Mouse (Mus musculus): ENCODE measurements at regions not wholly inside any gene's neighbourhood (a gene's known extent, or its start where the extent isn't known, plus 50 kb on each side); places are given as distances from the start of the nearest gene placed in this dataset.

DNA sequence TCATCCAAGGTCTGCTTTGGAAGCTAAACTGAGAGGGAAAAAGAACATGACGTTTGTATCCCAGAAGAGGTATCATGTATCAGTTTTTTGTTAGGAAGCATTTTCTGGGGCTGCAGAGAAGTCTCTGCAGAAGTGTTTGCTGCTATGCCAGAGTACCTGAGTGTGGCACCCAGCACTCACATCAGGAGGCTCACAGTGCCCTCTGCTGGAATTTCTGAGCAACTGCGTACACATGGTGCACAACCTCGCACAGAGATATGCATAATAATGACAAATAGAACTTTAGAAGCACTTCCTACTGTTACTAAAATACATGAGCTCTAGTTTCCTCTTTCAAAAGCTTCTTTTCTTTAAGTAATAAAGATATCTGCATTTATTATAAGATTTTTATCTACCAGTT is 343.7 kb upstream of the Id4 start:
- no peaks in the 10 kb centered on the region for H3K79me3 ChIP-seq (ENCODE audit: low read depth)
- H3K79me2 ChIP-seq (ENCODE audit: control insufficient read depth, insufficient read depth), result no peaks in the 10 kb centered on the region
- no peak overlapping the region for H3ac ChIP-seq (ENCODE audit: control insufficient read depth, insufficient read length, low read depth)
- TF ChIP-seq CEBPB (IDR thresholded peaks at IDR 0.05; ENCODE audit: low read depth), result no peak
- no peak for TF ChIP-seq MAX (IDR thresholded peaks at IDR 0.05)
- TF ChIP-seq FOSL1 (IDR thresholded peaks at IDR 0.05; ENCODE audit: insufficient read depth, low read length, poor library complexity, severe bottlenecking), result no peak
- no peak for TF ChIP-seq USF1 (IDR thresholded peaks at IDR 0.05; ENCODE audit: low read depth)
- TF ChIP-seq MYOD1 (IDR thresholded peaks at IDR 0.05; ENCODE audit: control insufficient read depth, insufficient read length, low read depth), result no peak
- no peak for TF ChIP-seq CTCF (IDR thresholded peaks at IDR 0.05; ENCODE audit: control insufficient read depth, insufficient read depth, insufficient read length)
- TF ChIP-seq MYOG (IDR thresholded peaks at IDR 0.05; ENCODE audit: control insufficient read depth, extremely low read depth, insufficient read length), result no peak
- H3K4me3 ChIP-seq (ENCODE audit: insufficient read depth, poor library complexity, severe bottlenecking), result no peak overlapping the region
- H3K27me3 ChIP-seq (ENCODE audit: control insufficient read depth, insufficient read depth, insufficient read length), result no peaks in the 10 kb centered on the region
- H3K36me3 ChIP-seq (ENCODE audit: control insufficient read depth, insufficient read depth), result no peaks in the 10 kb centered on the region

DNA sequence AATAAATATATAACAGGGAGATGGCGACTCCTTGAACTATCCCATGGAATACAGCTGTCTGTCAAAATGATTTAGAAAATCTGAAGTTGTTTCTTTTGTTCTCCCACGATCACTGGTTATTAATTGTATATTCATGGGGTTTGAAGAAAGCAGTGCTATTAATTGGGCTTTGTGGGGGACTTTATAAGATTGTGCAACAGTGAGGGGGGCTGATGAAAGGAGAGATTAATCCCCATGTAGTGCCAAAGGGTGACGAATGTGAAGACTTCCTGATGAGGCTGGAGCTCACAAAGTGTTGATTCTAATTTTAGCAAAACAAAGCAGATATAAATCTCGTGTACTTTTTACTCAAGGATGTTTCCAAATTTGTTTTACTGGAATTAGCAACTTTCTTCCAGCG is 340.0 kb upstream of the Id4 start:
- no peak overlapping the region for H3K4me3 ChIP-seq (ENCODE audit: insufficient read depth, poor library complexity, severe bottlenecking)
- H3K36me3 ChIP-seq (ENCODE audit: control insufficient read depth, insufficient read depth), result no peaks in the 10 kb centered on the region
- TF ChIP-seq MAX (IDR thresholded peaks at IDR 0.05) (no peak), FOSL1 (IDR thresholded peaks at IDR 0.05; ENCODE audit: insufficient read depth, low read length, poor library complexity, severe bottlenecking) (no peak), MYOG (IDR thresholded peaks at IDR 0.05; ENCODE audit: control insufficient read depth, extremely low read depth, insufficient read length) (no peak), MYOD1 (IDR thresholded peaks at IDR 0.05; ENCODE audit: control insufficient read depth, insufficient read length, low read depth) (no peak), CTCF (IDR thresholded peaks at IDR 0.05; ENCODE audit: control insufficient read depth, insufficient read depth, insufficient read length) (no peak), CEBPB (IDR thresholded peaks at IDR 0.05; ENCODE audit: low read depth) (no peak), USF1 (IDR thresholded peaks at IDR 0.05; ENCODE audit: low read depth) (no peak)
- no peaks in the 10 kb centered on the region for H3K79me2 ChIP-seq (ENCODE audit: control insufficient read depth, insufficient read depth)
- no peaks in the 10 kb centered on the region for H3K27me3 ChIP-seq (ENCODE audit: control insufficient read depth, insufficient read depth, insufficient read length)
- no peaks in the 10 kb centered on the region for H3K79me3 ChIP-seq (ENCODE audit: low read depth)
- no peak overlapping the region for H3ac ChIP-seq (ENCODE audit: control insufficient read depth, insufficient read length, low read depth)

GRCm38 (mm10) chr13:47940696-47941095 is 320.3 kb upstream of the Id4 start:
- TF ChIP-seq FOSL1 (IDR thresholded peaks at IDR 0.05; ENCODE audit: insufficient read depth, low read length, poor library complexity, severe bottlenecking) (no peak), MYOD1 (IDR thresholded peaks at IDR 0.05; ENCODE audit: control insufficient read depth, insufficient read length, low read depth) (no peak)
- no peaks in the 10 kb centered on the region for H3K79me3 ChIP-seq (ENCODE audit: low read depth)
- no peak overlapping the region for H3K4me3 ChIP-seq (ENCODE audit: insufficient read depth, poor library complexity, severe bottlenecking)
- no peaks in the 10 kb centered on the region for H3K27me3 ChIP-seq (ENCODE audit: control insufficient read depth, insufficient read depth, insufficient read length)
- no peaks in the 10 kb centered on the region for H3K36me3 ChIP-seq (ENCODE audit: control insufficient read depth, insufficient read depth)
- H3K79me2 ChIP-seq (ENCODE audit: control insufficient read depth, insufficient read depth), result no peaks in the 10 kb centered on the region
- no peak overlapping the region for H3ac ChIP-seq (ENCODE audit: control insufficient read depth, insufficient read length, low read depth)

DNA sequence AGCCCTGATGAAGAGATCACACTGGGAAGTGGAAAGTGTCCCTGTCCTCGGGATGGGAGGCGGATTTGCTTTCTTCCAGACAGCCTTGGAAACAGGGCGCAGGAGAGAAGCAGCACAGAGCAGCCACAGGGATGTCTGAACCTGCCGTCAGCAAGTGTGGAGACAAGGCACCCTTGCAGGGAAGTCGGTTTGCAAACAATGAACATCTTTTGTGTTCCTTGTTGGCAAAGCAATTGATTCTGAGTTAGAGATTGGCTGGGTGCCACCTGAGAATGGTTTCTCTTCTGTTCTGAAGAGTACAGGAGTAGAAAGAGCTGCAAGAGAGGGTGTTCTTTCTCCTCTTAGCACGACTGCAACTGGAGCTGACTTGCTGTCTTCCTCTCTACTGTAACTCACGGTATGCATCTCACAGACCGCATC is 318.6 kb upstream of the Id4 start:
- Histone ChIP-seq H3K79me2 (ENCODE audit: control insufficient read depth, insufficient read depth) (no peaks in the 10 kb centered on the region), H3K4me3 (ENCODE audit: insufficient read depth, poor library complexity, severe bottlenecking) (no peak overlapping the region)
- TF ChIP-seq MAX (IDR thresholded peaks at IDR 0.05) (no peak), MYOG (IDR thresholded peaks at IDR 0.05; ENCODE audit: control insufficient read depth, extremely low read depth, insufficient read length) (no peak), FOSL1 (IDR thresholded peaks at IDR 0.05; ENCODE audit: insufficient read depth, low read length, poor library complexity, severe bottlenecking) (no peak), CTCF (IDR thresholded peaks at IDR 0.05; ENCODE audit: control insufficient read depth, insufficient read depth, insufficient read length) (no peak), USF1 (IDR thresholded peaks at IDR 0.05; ENCODE audit: low read depth) (no peak), MYOD1 (IDR thresholded peaks at IDR 0.05; ENCODE audit: control insufficient read depth, insufficient read length, low read depth) (no peak), CEBPB (IDR thresholded peaks at IDR 0.05; ENCODE audit: low read depth) (no peak)

GRCm38 (mm10) chr13:47943645-47944044 is 317.4 kb upstream of the Id4 start:
- H3K79me2 ChIP-seq (ENCODE audit: control insufficient read depth, insufficient read depth), result no peaks in the 10 kb centered on the region
- no peaks in the 10 kb centered on the region for H3K79me3 ChIP-seq (ENCODE audit: low read depth)
- TF ChIP-seq MYOG (IDR thresholded peaks at IDR 0.05; ENCODE audit: control insufficient read depth, extremely low read depth, insufficient read length), result no peak
- no peak for TF ChIP-seq MYOD1 (IDR thresholded peaks at IDR 0.05; ENCODE audit: control insufficient read depth, insufficient read length, low read depth)
- no peak for TF ChIP-seq USF1 (IDR thresholded peaks at IDR 0.05; ENCODE audit: low read depth)
- TF ChIP-seq MAX (IDR thresholded peaks at IDR 0.05), result no peak
- no peaks in the 10 kb centered on the region for H3K36me3 ChIP-seq (ENCODE audit: control insufficient read depth, insufficient read depth)
- H3K4me3 ChIP-seq (ENCODE audit: insufficient read depth, poor library complexity, severe bottlenecking), result no peak overlapping the region
- no peak overlapping the region for H3ac ChIP-seq (ENCODE audit: control insufficient read depth, insufficient read length, low read depth)
- H3K27me3 ChIP-seq (ENCODE audit: control insufficient read depth, insufficient read depth, insufficient read length), result no peaks in the 10 kb centered on the region

More for the DNA sequence above, 318.6 kb upstream of the Id4 start:
- Histone ChIP-seq H3K79me3 (ENCODE audit: low read depth) (no peaks in the 10 kb centered on the region), H3ac (ENCODE audit: control insufficient read depth, insufficient read length, low read depth) (no peak overlapping the region), H3K36me3 (ENCODE audit: control insufficient read depth, insufficient read depth) (no peaks in the 10 kb centered on the region), H3K27me3 (ENCODE audit: control insufficient read depth, insufficient read depth, insufficient read length) (no peaks in the 10 kb centered on the region)

DNA sequence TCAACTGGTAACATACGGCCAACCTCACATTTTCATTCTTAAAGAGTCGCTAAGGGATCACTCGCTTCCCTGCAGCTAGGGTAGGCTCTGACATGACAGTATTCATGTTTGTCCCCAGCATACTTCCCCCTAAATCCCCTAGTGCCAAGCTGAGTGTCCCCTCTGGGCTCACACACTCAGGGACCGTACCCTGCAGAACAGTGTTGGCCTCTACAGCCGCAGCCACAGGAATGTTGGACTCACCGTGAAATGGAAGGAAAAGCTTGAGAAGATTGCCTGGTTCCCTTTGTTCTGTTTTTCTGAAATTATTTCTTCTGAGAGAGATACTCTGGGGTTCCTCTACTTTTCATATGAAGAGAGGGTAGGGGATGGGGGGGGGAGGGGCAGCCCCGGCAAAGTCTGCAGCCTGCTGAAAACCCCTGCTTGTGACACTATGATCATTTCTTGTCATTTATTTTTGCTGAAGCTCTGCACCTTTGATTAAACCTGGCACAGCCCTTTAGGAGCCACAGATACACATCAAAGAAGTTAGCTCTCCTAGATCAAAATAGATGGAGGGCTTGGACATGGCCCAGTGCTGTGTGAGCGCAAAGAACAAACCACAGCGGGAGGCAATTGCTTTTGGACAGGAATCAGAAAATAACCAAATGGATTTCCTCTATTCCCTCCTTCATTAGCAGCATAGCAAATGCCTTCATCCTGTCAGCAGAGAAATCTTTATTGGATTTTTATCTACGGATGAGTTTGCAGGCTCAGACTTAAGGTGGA is 312.7 kb upstream of the Id4 start:
- H3K27me3 ChIP-seq (ENCODE audit: control insufficient read depth, insufficient read depth, insufficient read length), result peaks cover 4% of the 10 kb centered on the region
- H3K36me3 ChIP-seq (ENCODE audit: control insufficient read depth, insufficient read depth), result no peaks in the 10 kb centered on the region
- no peaks in the 10 kb centered on the region for H3K79me2 ChIP-seq (ENCODE audit: control insufficient read depth, insufficient read depth)
- H3K79me3 ChIP-seq (ENCODE audit: low read depth), result no peaks in the 10 kb centered on the region
- no peak overlapping the region for H3ac ChIP-seq (ENCODE audit: control insufficient read depth, insufficient read length, low read depth)
- H3K4me3 ChIP-seq (ENCODE audit: insufficient read depth, poor library complexity, severe bottlenecking), result no peak overlapping the region
- TF ChIP-seq CTCF (IDR thresholded peaks at IDR 0.05; ENCODE audit: control insufficient read depth, insufficient read depth, insufficient read length) (no peak), MYOG (IDR thresholded peaks at IDR 0.05; ENCODE audit: control insufficient read depth, extremely low read depth, insufficient read length) (no peak), USF1 (IDR thresholded peaks at IDR 0.05; ENCODE audit: low read depth) (no peak), MAX (IDR thresholded peaks at IDR 0.05) (no peak), CEBPB (IDR thresholded peaks at IDR 0.05; ENCODE audit: low read depth) (no peak), MYOD1 (IDR thresholded peaks at IDR 0.05; ENCODE audit: control insufficient read depth, insufficient read length, low read depth) (no peak), FOSL1 (IDR thresholded peaks at IDR 0.05; ENCODE audit: insufficient read depth, low read length, poor library complexity, severe bottlenecking) (no peak)

Measured in C2C12 (cell line).